Mouse (Mus musculus) hindbrain, postnatal 0 days (tissue): ENCODE data around the gene Lrrk1. TPM values are rescaled to one million over a fixed set of nuclear protein-coding genes. Genes with fewer than 3 reads are reported as not detected.

Experiments used
- ATAC-seq: fragments of 200-750 bp; cut with Nextera tagmentation; 2 replicates; pipeline ENCODE4 v1.8.0; 2017; ENCODE audit warnings: mild to moderate bottlenecking, moderate TSS enrichment, moderate library complexity
- DNase-seq: peaks from one replicate; pipeline ENCODE4 v3.0.0-alpha.2; 2015; ENCODE audit warnings: low spot score
- H3K27ac ChIP-seq: fragments of 300-500 bp; sonication (generic); 2 replicates; pipeline ENCODE4 v1.5.1; 2014; ENCODE audit warnings: mild to moderate bottlenecking
- H3K27me3 ChIP-seq: fragments of 300-500 bp; sonication (generic); 2 replicates; pipeline ENCODE4 v1.6.1; 2014; ENCODE audit warnings: low read length, mixed read lengths; ENCODE audit not compliant: insufficient read depth
- H3K36me3 ChIP-seq: fragments of 300-500 bp; sonication (generic); 2 replicates; pipeline ENCODE4 v1.6.1; 2014; ENCODE audit warnings: low read length, mixed read lengths; ENCODE audit not compliant: insufficient read depth
- H3K4me1 ChIP-seq: fragments of 300-500 bp; sonication (generic); 2 replicates; pipeline ENCODE4 v1.6.1; 2014; ENCODE audit warnings: antibody characterized with exemption, low read length, mixed read lengths; ENCODE audit not compliant: insufficient read depth
- H3K4me2 ChIP-seq: fragments of 300-500 bp; sonication (generic); 2 replicates; pipeline ENCODE4 v1.6.1; 2014; ENCODE audit warnings: low read depth, mild to moderate bottlenecking, low read length, moderate library complexity, mixed read lengths
- H3K4me3 ChIP-seq: fragments of 300-500 bp; sonication (generic); 2 replicates; pipeline ENCODE4 v1.5.1; 2014; ENCODE audit warnings: low read length
- H3K9ac ChIP-seq: fragments of 300-500 bp; sonication (generic); replicated peaks from 2 replicates; pipeline ENCODE4 v1.6.1; 2014; ENCODE audit warnings: mild to moderate bottlenecking, low read length, moderate library complexity, mixed read lengths
- H3K9me3 ChIP-seq: fragments of 300-500 bp; sonication (generic); 2 replicates; pipeline ENCODE4 v1.6.1; 2016; ENCODE audit warnings: low read length, mixed read lengths
- CTCF ChIP-seq: IDR thresholded peaks from 2 replicates; pipeline ENCODE4 v1.5.1; 2016; ENCODE audit warnings: antibody characterized with exemption, control low read depth, low read depth
- WGBS: fragments of 180-500 bp; shearing (Covaris S2); extraction: QIAGEN DNeasy Blood & Tissue Kit; methylation state at CpG from one replicate; pipeline ENCODE4 v1.1.7; 2014; 5-methylcytosine and 5-hydroxymethylcytosine counted together
- polyA plus RNA-seq: library from polyadenylated mRNA; unstranded; fragments of >200 nt; fragmentation: Nextera tagmentation; extraction: Ambion mirVana; gene quantifications from 2 replicates; pipeline ENCODE4 v1.2.1, GENCODE M21; 2015
- total RNA-seq: library from RNA; depleted of rRNA; stranded (reverse); fragments of >200 nt; gene quantifications from 2 replicates; pipeline ENCODE4 v1.2.3, GENCODE M21; 2014

Lrrk1 gene
- total and polyA plus RNA-seq, 2 experiments from 2014 or later = 2.5 to 4.1 TPM

DNA sequence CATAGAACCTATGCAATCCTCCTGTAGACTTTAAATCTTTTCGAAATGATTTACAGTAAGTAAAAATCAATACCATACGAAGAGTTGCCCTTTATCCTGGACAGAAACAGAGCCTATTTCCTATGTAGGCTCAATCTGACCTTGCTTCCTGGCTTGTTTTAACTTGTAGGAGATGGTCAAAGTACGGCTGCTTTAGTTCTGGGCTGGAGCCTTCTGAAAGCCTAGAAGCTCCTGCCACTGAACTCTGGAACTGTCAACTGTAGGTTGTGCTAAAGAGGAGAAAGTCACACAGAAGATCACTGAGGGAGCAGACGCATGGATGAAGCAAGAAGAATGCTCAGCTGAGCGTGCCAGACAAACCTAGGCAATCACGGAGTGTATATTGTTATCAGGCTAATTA lies 17.2 kb downstream of the Lrrk1 start:
- H3K9me3 ChIP-seq = no peaks in the 10 kb centered on the region
- ATAC-seq = no peak
- no peak for DNase-seq
- H3K4me1 ChIP-seq = no peaks in the 10 kb centered on the region
- no peaks in the 10 kb centered on the region for H3K27me3 ChIP-seq
- H3K36me3 ChIP-seq = no peaks in the 10 kb centered on the region
- H3K27ac ChIP-seq = no peak overlapping the region
- TF ChIP-seq CTCF = no peak
- H3K9ac ChIP-seq = no peak overlapping the region
- WGBS = 85% methylated on average over 6 of the region's 6 CpGs
- no peak overlapping the region for H3K4me2 ChIP-seq
- no peak overlapping the region for H3K4me3 ChIP-seq

GRCm38 (mm10) chr7:66369934-66370445 lies 18.2 kb downstream of the Lrrk1 start:
- H3K27me3 ChIP-seq = no peaks in the 10 kb centered on the region
- ATAC-seq (no peak), DNase-seq (no peak)
- H3K4me1 ChIP-seq = no peaks in the 10 kb centered on the region
- H3K36me3 ChIP-seq = no peaks in the 10 kb centered on the region
- 79% methylated on average over 5 of the region's 5 CpGs for WGBS
- no peaks in the 10 kb centered on the region for H3K9me3 ChIP-seq
- no peak overlapping the region for H3K4me3 ChIP-seq
- no peak for TF ChIP-seq CTCF
- H3K4me2 ChIP-seq = no peak overlapping the region
- no peak overlapping the region for H3K9ac ChIP-seq
- H3K27ac ChIP-seq = no peak overlapping the region

DNA sequence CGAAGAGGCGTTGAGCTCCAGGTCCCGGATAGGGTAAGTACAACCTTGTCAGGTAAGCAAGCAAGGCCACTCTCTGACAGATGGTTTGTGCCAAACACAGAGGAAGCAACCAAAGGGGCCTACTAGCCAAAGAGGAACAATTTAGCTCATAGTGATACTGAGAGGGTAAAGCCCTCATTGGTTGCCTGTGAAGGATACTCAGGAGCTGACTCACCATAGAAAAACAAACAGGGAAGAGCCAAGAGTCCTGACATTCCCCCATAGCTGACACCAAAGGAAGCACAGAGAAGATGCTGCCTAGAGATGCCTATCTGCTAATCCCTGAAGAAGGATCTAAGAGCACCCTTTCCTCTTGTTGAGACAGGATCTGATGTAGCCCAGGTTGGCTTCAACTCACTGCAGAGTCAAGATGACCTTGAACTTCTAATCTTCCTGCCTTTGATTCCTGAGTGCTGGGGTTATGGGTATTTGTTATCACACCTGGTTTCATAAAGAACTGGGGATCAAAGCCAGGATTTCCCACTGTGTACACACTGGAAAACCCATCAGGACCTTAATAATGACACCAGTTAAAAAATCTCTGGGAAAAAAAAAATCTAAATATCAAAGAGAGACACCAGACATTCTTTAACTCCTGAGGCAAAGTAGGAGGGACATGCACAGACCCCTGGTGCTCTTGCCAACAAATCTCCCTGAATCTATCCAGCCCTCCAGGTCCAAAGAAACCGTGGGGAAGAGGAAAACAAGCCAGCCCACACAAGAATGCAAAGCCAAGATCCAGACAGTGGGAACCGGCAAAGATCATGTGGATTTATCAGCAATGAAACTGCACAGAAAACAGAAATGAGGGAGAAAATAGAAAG lies 18.8 kb downstream of the Lrrk1 start:
- Histone ChIP-seq H3K4me3 (no peak overlapping the region), H3K27ac (no peak overlapping the region), H3K27me3 (no peaks in the 10 kb centered on the region), H3K9ac (no peak overlapping the region), H3K9me3 (no peaks in the 10 kb centered on the region), H3K4me2 (no peak overlapping the region), H3K4me1 (no peaks in the 10 kb centered on the region), H3K36me3 (no peaks in the 10 kb centered on the region)
- DNase-seq = no peak
- no peak for TF ChIP-seq CTCF
- WGBS = 69% methylated on average over 5 of the region's 5 CpGs
- ATAC-seq = no peak

DNA sequence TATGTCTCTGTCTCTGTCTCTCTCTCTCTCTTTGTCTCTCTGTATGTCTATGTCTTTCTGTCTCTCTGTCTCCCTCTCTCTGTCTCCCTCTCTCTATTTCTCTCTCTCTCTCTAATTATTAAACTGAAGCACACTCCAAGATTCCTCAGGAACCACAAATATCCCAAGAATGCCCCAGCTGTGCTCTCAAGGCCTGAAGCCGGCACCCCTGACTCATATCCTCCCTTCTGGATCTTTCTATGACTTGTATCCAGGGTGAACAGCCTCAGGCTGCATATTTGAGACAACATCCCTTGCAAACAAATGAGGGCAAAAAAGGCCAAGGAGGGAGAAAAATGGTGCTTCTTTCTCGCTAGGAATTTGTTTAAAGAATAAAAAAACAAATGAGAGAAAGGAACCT lies 22.2 kb downstream of the Lrrk1 start, which contains the start of gene Gm10974:
Gene Gm10974 (plus strand): TSS at position 2 of the 400 bp plus-strand sequence.
- no peak for ATAC-seq
- H3K4me2 ChIP-seq = no peak within 1 kb of the TSS
- no peaks in the 10 kb centered on the region for H3K27me3 ChIP-seq
- 0 out of 2 replicates have a peak, but pooled peaks cover 2% of the 10 kb centered on the region for H3K9me3 ChIP-seq
- WGBS = 57% methylated on average over 2 of the region's 2 CpGs
- no peak within 1 kb of the TSS for H3K9ac ChIP-seq
- H3K4me1 ChIP-seq = no peaks in the 10 kb centered on the region
- no peak for DNase-seq
- no peak for TF ChIP-seq CTCF
- H3K36me3 ChIP-seq = no peaks in the 10 kb centered on the region
- H3K27ac ChIP-seq = no peak within 1 kb of the TSS
- H3K4me3 ChIP-seq = no peak within 1 kb of the TSS

- no peaks in the 10 kb centered on the region for H3K27me3 ChIP-seq
- H3K27ac ChIP-seq = no peak overlapping the region
- H3K36me3 ChIP-seq = no peaks in the 10 kb centered on the region
- DNase-seq (no peak), ATAC-seq (no peak)
- no peaks in the 10 kb centered on the region for H3K4me1 ChIP-seq
- H3K9me3 ChIP-seq = 0 out of 2 replicates have a peak, but pooled peaks cover 2% of the 10 kb centered on the region
- WGBS = 78% methylated on average over 2 of the region's 2 CpGs
- no peak overlapping the region for H3K4me3 ChIP-seq
- no peak overlapping the region for H3K4me2 ChIP-seq
- no peak for TF ChIP-seq CTCF
- no peak overlapping the region for H3K9ac ChIP-seq
These were observed 22.7 kb downstream of the Lrrk1 start for GRCm38 (mm10) chr7:66365411-66365810.

DNA sequence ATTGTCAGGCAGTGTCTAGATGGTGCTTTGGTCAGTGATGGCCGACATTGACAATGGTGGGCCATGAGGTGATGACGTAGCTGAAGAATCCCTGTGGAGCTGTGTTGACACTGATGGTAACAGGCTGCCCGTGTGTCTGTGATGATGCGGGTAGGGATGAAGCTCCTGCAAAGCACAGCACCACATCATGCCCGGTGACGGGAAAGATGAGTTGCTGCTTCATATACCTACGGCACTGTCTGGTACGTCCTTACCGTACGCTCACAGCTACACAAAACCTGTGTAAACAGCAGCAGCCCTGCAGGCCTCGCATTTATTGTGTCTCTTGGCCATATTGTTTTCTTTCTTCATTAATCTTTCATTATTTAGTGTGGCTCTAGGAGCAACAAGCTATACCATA lies 23.7 kb downstream of the Lrrk1 start:
- H3K36me3 ChIP-seq = no peaks in the 10 kb centered on the region
- DNase-seq (no peak), ATAC-seq (no peak)
- WGBS = 92% methylated on average over 11 of the region's 11 CpGs
- no peak overlapping the region for H3K9ac ChIP-seq
- H3K4me2 ChIP-seq = no peak overlapping the region
- no peaks in the 10 kb centered on the region for H3K4me1 ChIP-seq
- H3K27me3 ChIP-seq = no peaks in the 10 kb centered on the region
- no peak for TF ChIP-seq CTCF
- H3K27ac ChIP-seq = no peak overlapping the region
- no peak overlapping the region for H3K4me3 ChIP-seq
- 0 out of 2 replicates have a peak, but pooled peaks cover 2% of the 10 kb centered on the region for H3K9me3 ChIP-seq

DNA sequence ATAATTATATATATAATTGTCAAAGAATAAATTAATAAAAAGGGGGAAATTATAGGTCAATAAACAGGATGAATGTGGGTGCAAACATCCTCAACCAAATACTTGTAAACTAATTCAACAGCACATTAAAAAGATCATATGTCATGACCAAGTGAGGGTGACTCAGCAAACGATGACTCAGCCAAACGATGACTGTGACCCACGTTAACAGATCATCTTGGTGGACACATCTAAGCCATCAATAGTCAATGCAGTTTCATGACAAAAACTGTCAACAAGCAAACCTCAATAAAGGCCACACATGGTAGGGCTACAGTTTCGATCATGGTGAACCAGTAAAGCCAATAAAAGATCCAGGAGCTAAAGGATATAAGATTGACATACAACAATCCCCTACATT lies 29.1 kb downstream of the Lrrk1 start:
- no peaks in the 10 kb centered on the region for H3K4me1 ChIP-seq
- TF ChIP-seq CTCF = no peak
- H3K36me3 ChIP-seq = no peaks in the 10 kb centered on the region
- H3K9ac ChIP-seq = no peak overlapping the region
- DNase-seq (no peak), ATAC-seq (no peak)
- H3K9me3 ChIP-seq = 0 out of 2 replicates have a peak, but pooled peaks cover 2% of the 10 kb centered on the region
- H3K4me2 ChIP-seq = no peak overlapping the region
- WGBS = 92% methylated on average over 4 of the region's 4 CpGs
- no peaks in the 10 kb centered on the region for H3K27me3 ChIP-seq
- no peak overlapping the region for H3K4me3 ChIP-seq
- no peak overlapping the region for H3K27ac ChIP-seq
